Mouse (Mus musculus) spleen, adult 2 months (tissue): ENCODE data around the gene Ssbp4.

ENCODE experiments used
- CTCF ChIP-seq: fragments of 200-500 bp; IDR thresholded peaks from 2 replicates; pipeline ENCODE4 v1.5.1; 2011; ENCODE audit warnings: mild to moderate bottlenecking, inconsistent platforms; ENCODE audit not compliant: insufficient read depth, insufficient read length, insufficient replicate concordance; ENCODE audit errors: extremely low read depth
- POLR2A ChIP-seq: fragments of 200-500 bp; IDR thresholded peaks from 2 replicates; pipeline ENCODE4 v1.6.1; 2011; ENCODE audit warnings: low read depth, low read length, inconsistent platforms

- TF ChIP-seq CTCF (no peak), POLR2A (no peak)
Observed at GRCm38 (mm10) chr8:70627041-70627440, 18.4 kb upstream of the Ssbp4 start.
